Mouse (Mus musculus) layer of hippocampus, adult 8-10 months (tissue): ENCODE measurements around the gene Acvrl1. TPM values are rescaled to one million over a fixed set of nuclear protein-coding genes. Genes with fewer than 3 reads are reported as not detected.

ENCODE experiments used
- DNase-seq, 2 experiments: peaks; one replicate each; pipeline ENCODE4 v3.0.0; 2022; ENCODE audit warnings: low spot score in 2 of 2
- microRNA-seq, 2 experiments: library from miRNA; unstranded; fragments of <30 nt; microRNA quantifications; one replicate each; pipeline ENCODE4 v1.2.0; 2022
- total RNA-seq, 4 experiments: library from RNA; stranded (reverse); gene quantifications; 2 replicates each; pipeline ENCODE4 v1.2.4; 2022

Acvrl1 gene
- total RNA-seq, 4 experiments from 2014 or later: 14.1 to 16.5 (median 14.9) TPM

DNA sequence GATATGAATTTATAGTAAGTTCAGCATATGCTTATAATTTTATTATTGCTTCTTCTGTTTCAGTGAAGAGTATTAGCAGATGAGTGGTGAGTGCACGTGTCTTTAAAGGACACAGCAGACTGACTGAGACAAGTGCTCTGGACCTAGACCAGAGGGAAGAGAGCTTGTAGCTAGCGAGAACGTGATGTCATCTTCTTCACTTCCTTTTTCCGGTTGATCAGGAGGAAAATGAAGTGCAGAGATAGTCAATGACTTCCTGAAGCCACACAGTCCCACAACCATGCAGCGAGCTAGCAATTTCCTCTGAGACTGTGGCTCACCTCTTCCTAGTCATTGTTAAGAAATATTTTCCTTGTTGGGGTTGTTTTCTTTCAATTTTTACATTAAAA, 62.4 kb downstream of the Acvrl1 start:
- no peak for DNase-seq

DNA sequence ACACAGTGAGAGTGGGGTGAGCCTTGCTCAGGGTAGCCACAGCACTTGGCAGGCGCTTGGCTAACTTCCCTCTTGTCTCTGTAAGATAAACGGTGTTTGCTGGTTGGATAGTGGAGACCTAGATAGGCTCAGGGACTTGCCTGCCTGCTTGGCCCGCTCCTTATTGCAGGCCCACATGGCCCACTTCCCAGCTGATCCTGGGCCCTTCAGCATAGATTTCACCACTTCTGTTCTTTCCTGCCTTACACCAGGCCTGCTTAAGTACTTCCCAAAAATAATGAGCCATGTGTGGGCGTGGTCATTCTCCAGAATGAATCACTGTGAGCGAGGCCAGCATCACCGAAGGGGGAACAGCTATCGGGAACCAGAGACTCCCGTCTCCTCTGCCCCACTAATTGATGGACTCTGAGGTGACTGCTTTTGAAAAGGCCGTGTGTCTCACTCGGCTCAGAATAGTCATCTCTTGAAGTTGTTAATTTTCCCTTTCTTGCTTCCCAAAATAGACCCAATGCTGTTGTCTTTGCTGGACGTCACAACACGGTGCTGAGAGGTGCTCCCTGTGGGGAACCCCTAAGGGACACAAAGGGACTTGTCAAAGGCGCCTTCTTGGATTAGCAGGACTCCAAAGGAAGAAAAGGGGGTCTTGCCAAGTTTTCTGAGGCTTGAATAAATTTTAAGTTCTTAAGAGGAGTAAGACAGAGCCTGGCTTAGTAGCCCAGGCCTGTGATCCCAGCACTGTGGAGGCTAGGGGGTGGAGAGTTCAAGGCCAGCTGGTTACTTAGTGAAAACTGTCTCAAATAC, 63.3 kb downstream of the Acvrl1 start:
- DNase-seq: no peak

DNA sequence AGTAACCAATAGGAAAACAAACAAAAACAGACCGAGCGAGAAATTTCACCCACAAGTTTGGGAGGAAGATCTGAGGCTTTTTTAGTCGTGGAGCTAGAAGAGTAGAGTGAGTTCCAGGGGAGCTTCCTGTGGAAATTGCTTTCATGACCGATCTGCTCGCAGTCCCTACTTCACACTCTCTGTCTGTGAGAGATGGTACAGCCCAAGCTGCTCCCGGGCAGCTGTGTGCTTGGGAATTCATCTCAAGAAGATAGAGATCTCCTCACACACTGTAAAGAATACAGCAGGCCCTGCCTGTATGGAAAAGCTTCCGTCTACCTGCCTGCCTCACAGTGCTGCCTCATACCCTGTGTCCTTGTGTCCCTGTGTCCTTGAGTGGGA, 63.9 kb downstream of the Acvrl1 start:
- no peak for DNase-seq

DNA sequence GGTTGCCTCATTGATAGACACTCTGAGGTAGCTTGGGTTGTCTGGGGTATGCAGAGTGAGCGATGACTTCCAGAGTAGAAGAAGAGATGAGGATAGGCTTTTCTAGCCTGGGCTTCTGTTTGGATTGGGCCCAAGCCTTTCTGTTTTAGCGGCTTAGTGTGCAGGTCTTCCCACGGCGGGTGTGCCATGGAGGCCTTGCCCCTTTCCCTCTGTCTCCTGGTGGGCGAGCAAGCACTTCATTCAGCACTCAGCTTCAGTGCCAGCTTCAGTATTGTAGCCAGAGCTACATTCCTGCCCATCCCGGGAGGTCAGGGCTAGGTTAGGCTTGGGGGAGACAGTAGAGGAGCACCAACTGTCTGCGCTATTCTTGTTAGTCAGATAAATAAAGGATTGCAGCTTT, 64.3 kb downstream of the Acvrl1 start:
- DNase-seq: no peak

DNA sequence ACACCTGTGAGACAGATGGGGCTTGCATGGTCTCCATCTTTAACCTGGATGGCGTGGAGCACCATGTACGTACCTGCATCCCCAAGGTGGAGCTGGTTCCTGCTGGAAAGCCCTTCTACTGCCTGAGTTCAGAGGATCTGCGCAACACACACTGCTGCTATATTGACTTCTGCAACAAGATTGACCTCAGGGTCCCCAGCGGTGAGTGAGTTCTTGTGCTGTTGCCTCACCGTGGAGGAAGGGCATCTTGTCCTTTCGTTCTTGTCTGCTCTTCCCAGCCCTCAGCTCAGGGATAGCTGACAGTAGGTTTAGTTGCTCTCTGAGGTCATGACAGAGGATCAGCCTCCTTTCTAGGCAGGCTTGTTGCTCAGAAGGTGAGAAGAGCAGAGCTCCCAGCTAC, 65.6 kb downstream of the Acvrl1 start:
- no peak for DNase-seq

Small RNA genes within 50 kb of the gene (microRNA-seq; reads per million reads assigned to microRNA genes)
- 1.0 to 2.2 reads per million in 2 experiments for gene Mir6962

Other genes starting within 250 kb of the Acvrl1 start
- gene Gm47841, start 81.1 kb upstream of the Acvrl1 start, total RNA-seq: not detected
- gene Fignl2, start 50.0 kb upstream of the Acvrl1 start, total RNA-seq: 1 to 10 TPM; 1.3 to 2.4 (median 1.8) TPM
- under 1 TPM in 1 of 4 experiments, not detected in 3; 0.25 TPM for gene Ankrd33, start 12.8 kb upstream of the Acvrl1 start, total RNA-seq
- 10 to 100 TPM; 81.2 to 96.0 (median 85.4) TPM for gene Acvr1b, start 45.5 kb downstream of the Acvrl1 start, total RNA-seq
- gene Grasp, start 95.7 kb downstream of the Acvrl1 start, total RNA-seq: 10 to 100 TPM; 57.6 to 64.4 (median 61.9) TPM
- gene Nr4a1, start 125.7 kb downstream of the Acvrl1 start, total RNA-seq: 10 to 100 TPM; 50.3 to 89.6 (median 71.5) TPM
- gene Atg101, start 155.8 kb downstream of the Acvrl1 start, total RNA-seq: 10 to 100 TPM; 43.4 to 48.1 (median 46.1) TPM
- gene 6030408B16Rik, start 164.7 kb downstream of the Acvrl1 start, total RNA-seq: under 1 TPM in 3 of 4 experiments, not detected in 1; 0.26 to 0.55 (median 0.54) TPM
- gene Krt80, start 241.6 kb downstream of the Acvrl1 start, total RNA-seq: under 1 TPM in 3 of 4 experiments, not detected in 1; 0.17 to 0.48 (median 0.43) TPM